Comparison of ENCODE assay signal across 8 mouse cellular contexts in genomic region chr17:30901627-30902026, GRCm38 (mm10). TPM values are rescaled to one million over a fixed set of nuclear protein-coding genes. Genes with fewer than 3 reads are reported as not detected.
DNase-seq lines count a peak whose midpoint lies in the region; ATAC-seq and TF ChIP-seq lines count a peak whose summit lies in the region.

Glp1r (plus strand) TSS chr17:30901817.

- peak within 1 kb of the TSS; percentile 96 for H3K4me2 ChIP-seq in heart, embryonic 15.5 days
- H3K4me2 ChIP-seq in midbrain, embryonic 11.5 days: peak within 1 kb of the TSS; percentile 96

- peaks cover 53% of the 10 kb centered on the region for H3K27me3 ChIP-seq in heart, embryonic 15.5 days
- H3K27me3 ChIP-seq in midbrain, embryonic 11.5 days (ENCODE audit: control insufficient read depth, insufficient read depth, low read length): peaks cover 20% of the 10 kb centered on the region

- no peaks in the 10 kb centered on the region for H3K9me3 ChIP-seq in heart, embryonic 15.5 days (replicated peaks)
- H3K9me3 ChIP-seq in midbrain, embryonic 11.5 days (ENCODE audit: control insufficient read depth, low read length): no peaks in the 10 kb centered on the region

- no peak within 1 kb of the TSS for H3K27ac ChIP-seq in heart, embryonic 15.5 days
- H3K27ac ChIP-seq in embryonic fibroblast, embryonic 13.5 days (ENCODE audit: insufficient read depth, low read length): no peak within 1 kb of the TSS
- H3K27ac ChIP-seq in midbrain, embryonic 11.5 days (ENCODE audit: low read depth, low read length): no peak within 1 kb of the TSS

- no peak for DNase-seq in heart, postnatal 10 days
- DNase-seq in kidney, postnatal 4 days: peak; percentile 34 to 49
- DNase-seq in midbrain, embryonic 11.5 days (ENCODE audit: low spot score, missing footprints): no peak
- DNase-seq in testis, postnatal 14 days (ENCODE audit: low spot score): no peak
- DNase-seq in c-Kit-positive CD71-positive TER-119-positive erythroid progenitor cells, embryonic 14.5 days (ENCODE audit: low spot score): no peak
- no peak for DNase-seq in gastrocnemius, adult 18-20 months (ENCODE audit: low spot score)

- H3K4me3 ChIP-seq in heart, embryonic 15.5 days: peak within 1 kb of the TSS; percentile 53
- peak within 1 kb of the TSS; percentile 17; the same call in 1 of the 2 replicates for H3K4me3 ChIP-seq in embryonic fibroblast, embryonic 13.5 days (ENCODE audit: insufficient read depth, low read length)
- peak within 1 kb of the TSS; percentile 46 for H3K4me3 ChIP-seq in midbrain, embryonic 11.5 days (ENCODE audit: low read depth, low read length)

- WGBS in heart, embryonic 15.5 days: under 1% methylated on average over 35 of the region's 37 CpGs
- 2% methylated on average over 37 of the region's 37 CpGs for WGBS in midbrain, embryonic 11.5 days

- H3K36me3 ChIP-seq in heart, embryonic 15.5 days: no peaks in the 10 kb centered on the region
- no peaks in the 10 kb centered on the region for H3K36me3 ChIP-seq in midbrain, embryonic 11.5 days (ENCODE audit: control insufficient read depth, insufficient read depth, low read length)

- peaks cover 6% of the 10 kb centered on the region for H3K4me1 ChIP-seq in heart, embryonic 15.5 days (replicated peaks)
- H3K4me1 ChIP-seq in embryonic fibroblast, embryonic 13.5 days (ENCODE audit: control insufficient read depth, insufficient read depth, low read length): no peaks in the 10 kb centered on the region
- H3K4me1 ChIP-seq in midbrain, embryonic 11.5 days (ENCODE audit: control insufficient read depth, insufficient read depth, low read length): peaks cover 7% of the 10 kb centered on the region; the same call in 1 of the 2 replicates

- intact Hi-C loops in heart, postnatal 10 days (cut with DNase I): no loop called here

- no peak for TF ChIP-seq POLR2A in embryonic fibroblast, embryonic 13.5 days (IDR thresholded peaks at IDR 0.05; ENCODE audit: low read depth, low read length)

- no peak within 1 kb of the TSS; the same call in 1 of the 2 replicates for H3K9ac ChIP-seq in heart, embryonic 15.5 days
- H3K9ac ChIP-seq in midbrain, embryonic 11.5 days (ENCODE audit: low read length): peak within 1 kb of the TSS; percentile 66

- no peak for TF ChIP-seq CTCF in embryonic fibroblast, embryonic 13.5 days (IDR thresholded peaks at IDR 0.05; ENCODE audit: borderline replicate concordance, insufficient read depth, low read length)

- no peak for ATAC-seq in heart, embryonic 15.5 days (replicated peaks; ENCODE audit: insufficient number of reproducible peaks, insufficient read depth, low FRiP score, low read depth)
- ATAC-seq in midbrain, embryonic 11.5 days (ENCODE audit: low FRiP score): no peak

RNA-seq across cellular contexts. Expression of gene Glp1r, which starts in this region (rescaled TPM):
- 0.55 and 0.94 TPM in 2 replicates for polyA plus RNA-seq in heart, embryonic 15.5 days (2015; fragmentation: Nextera tagmentation; extraction: Ambion mirVana)
- total RNA-seq in heart, postnatal 10 days (2021): under 1 TPM; 0.55 to 0.60 TPM
- 0.13 TPM in 1 of 2 replicates, not detected in the other for polyA plus RNA-seq in embryonic fibroblast, embryonic 13.5 days (2011; ENCODE audit: insufficient read length, low read depth, missing spikeins)
- 0.04 and 0.10 TPM in 2 replicates for polyA plus RNA-seq in midbrain, embryonic 11.5 days (2014; fragmentation: Nextera tagmentation; extraction: Ambion mirVana)
- total RNA-seq in gastrocnemius, adult 18-20 months (2021): not detected

Comparison
In these comparisons a context has a peak if more than half of its experiments do, and no peak if none do; other contexts are left out.
1. DNase-seq: peak in kidney, postnatal 4 days (2 of 2); none in heart, postnatal 10 days (0 of 2), midbrain, embryonic 11.5 days (single experiment), testis, postnatal 14 days (single experiment), c-Kit-positive CD71-positive TER-119-positive erythroid progenitor cells, embryonic 14.5 days (single experiment) and gastrocnemius, adult 18-20 months (single experiment).
2. Peak in every context shown above with its lines, with median percentiles within 50 percentile points of each other: H3K4me3 ChIP-seq.